Mouse (Mus musculus): ENCODE data around the gene Nuf2.

- TF ChIP-seq MAX (IDR thresholded peaks at IDR 0.05; ENCODE audit: low read length) (no peak), ZMIZ1 (IDR thresholded peaks at IDR 0.05; ENCODE audit: low read depth, low read length) (no peak), CTCF (conservative IDR thresholded peaks at IDR 0.05 in 1 of 2, IDR thresholded peaks at IDR 0.05 in 1 of 2; ENCODE audit: low read depth in 2 of 2, low read length in 2 of 2) (no peak), USF1 (IDR thresholded peaks at IDR 0.05; ENCODE audit: low read depth, low read length) (no peak), SMC3 (IDR thresholded peaks at IDR 0.05; ENCODE audit: low read depth, low read length) (no peak), POLR2AphosphoS2 (IDR thresholded peaks at IDR 0.05; ENCODE audit: low read depth, low read length) (no peak), RCOR1 (conservative IDR thresholded peaks at IDR 0.05; ENCODE audit: low read depth, low read length) (no peak)
Measured at GRCm38 (mm10) chr1:169579572-169579971, 48.3 kb upstream of the Nuf2 start.

Data from CH12.LX (cell line).